Mouse (Mus musculus): ENCODE measurements around the gene Uhrf1bp1l. TPM values are rescaled to one million over a fixed set of nuclear protein-coding genes. Genes with fewer than 3 reads are reported as not detected.

The Uhrf1bp1l gene
- polyA plus RNA-seq, 1 experiment = 16.0 TPM

DNA sequence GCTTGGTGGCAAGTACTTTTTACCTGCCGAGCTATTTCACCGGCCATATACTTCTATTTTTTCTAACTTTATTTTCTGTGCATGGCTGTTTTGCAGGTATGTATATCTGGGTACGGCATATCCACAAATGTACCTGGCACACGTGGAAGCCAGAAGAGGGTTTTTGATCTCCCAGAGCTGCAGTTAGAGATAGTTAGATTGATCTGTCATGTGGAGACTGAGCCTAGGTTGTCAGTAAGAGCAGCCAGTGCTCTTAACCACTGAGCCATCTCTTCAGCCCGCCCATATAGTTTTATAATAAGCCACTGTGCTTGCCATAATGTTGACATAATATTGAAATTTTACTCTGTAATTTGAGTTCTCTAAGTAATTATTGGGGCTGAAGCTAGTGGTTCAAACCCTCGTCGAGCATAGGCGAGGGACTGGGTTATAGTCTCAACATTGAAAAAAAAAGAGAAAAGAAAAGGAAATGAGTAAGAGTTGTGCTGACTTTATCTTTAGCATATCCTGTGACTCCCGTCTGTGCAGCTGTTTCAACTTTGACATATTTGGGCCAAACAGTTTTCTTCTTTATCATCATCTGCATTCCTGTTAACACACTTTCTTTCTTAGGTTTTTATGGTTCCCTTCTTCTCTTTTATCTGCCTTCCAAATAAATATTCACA, 19.8 kb downstream of the Uhrf1bp1l start:
- peak overlapping the region; percentile 61 for H3K4me2 ChIP-seq (ENCODE audit: low read depth)

GRCm38 (mm10) chr10:89765790-89766714, 21.3 kb downstream of the Uhrf1bp1l start:
- no peak overlapping the region for H3ac ChIP-seq (ENCODE audit: control insufficient read depth, insufficient read length)
- peak overlapping the region; percentile 61 for H3K4me2 ChIP-seq (ENCODE audit: low read depth)
- no peaks in the 10 kb centered on the region for H3K36me3 ChIP-seq (ENCODE audit: control insufficient read depth, insufficient read depth)
- no peaks in the 10 kb centered on the region for H3K27me3 ChIP-seq (ENCODE audit: control insufficient read depth, insufficient read depth, insufficient read length)
- no peak overlapping the region for H3K4me3 ChIP-seq
- TF ChIP-seq REST (IDR thresholded peaks at IDR 0.05; ENCODE audit: insufficient read depth, insufficient read length) (no peak), MYOD1 (IDR thresholded peaks at IDR 0.05; ENCODE audit: control insufficient read depth in 1 of 3, insufficient read length in 2 of 3, low read depth in 2 of 3) (peak in 1 of 3 experiments; percentile 31), TCF3 (IDR thresholded peaks at IDR 0.05; ENCODE audit: insufficient read length, low read depth) (no peak)
- H3K79me2 ChIP-seq (ENCODE audit: control insufficient read depth, insufficient read depth) = peaks cover 71% of the 10 kb centered on the region

More for the DNA sequence above, 19.8 kb downstream of the Uhrf1bp1l start:
- TF ChIP-seq USF1 (IDR thresholded peaks at IDR 0.05; ENCODE audit: low read depth) = no peak
- peak in 1 of 3 experiments; percentile 57 for TF ChIP-seq MYOD1 (IDR thresholded peaks at IDR 0.05; ENCODE audit: control insufficient read depth in 1 of 3, insufficient read length in 2 of 3, low read depth in 2 of 3)
- TF ChIP-seq E2F4 (IDR thresholded peaks at IDR 0.05; ENCODE audit: insufficient read depth) = no peak
- H3K36me3 ChIP-seq (ENCODE audit: control insufficient read depth, insufficient read depth) = no peaks in the 10 kb centered on the region
- H3K27me3 ChIP-seq (ENCODE audit: control insufficient read depth, insufficient read depth, insufficient read length) = no peaks in the 10 kb centered on the region
- no peak overlapping the region for H3K4me3 ChIP-seq
- H3ac ChIP-seq (ENCODE audit: control insufficient read depth, insufficient read length) = no peak overlapping the region
- peaks cover 84% of the 10 kb centered on the region for H3K79me2 ChIP-seq (ENCODE audit: control insufficient read depth, insufficient read depth)

GRCm38 (mm10) chr10:89768352-89769020, 23.7 kb downstream of the Uhrf1bp1l start:
- H3K27me3 ChIP-seq (ENCODE audit: control insufficient read depth, insufficient read depth, insufficient read length) = no peaks in the 10 kb centered on the region
- no peak overlapping the region for H3ac ChIP-seq (ENCODE audit: control insufficient read depth, insufficient read length)
- H3K79me2 ChIP-seq (ENCODE audit: control insufficient read depth, insufficient read depth) = peaks cover 68% of the 10 kb centered on the region
- H3K4me3 ChIP-seq = no peak overlapping the region
- TF ChIP-seq POLR2A (IDR thresholded peaks at IDR 0.05; ENCODE audit: insufficient read length, low read depth) (no peak), MYOD1 (IDR thresholded peaks at IDR 0.05; ENCODE audit: control insufficient read depth in 1 of 3, insufficient read length in 2 of 3, low read depth in 2 of 3) (no peak), TCF12 (IDR thresholded peaks at IDR 0.05; ENCODE audit: insufficient read depth, poor library complexity, severe bottlenecking) (no peak)
- no peaks in the 10 kb centered on the region for H3K36me3 ChIP-seq (ENCODE audit: control insufficient read depth, insufficient read depth)
- H3K4me2 ChIP-seq (ENCODE audit: low read depth) = no peak overlapping the region

GRCm38 (mm10) chr10:89769096-89769495, 24.3 kb downstream of the Uhrf1bp1l start:
- no peak overlapping the region for H3K4me2 ChIP-seq (ENCODE audit: low read depth)
- H3K4me3 ChIP-seq = no peak overlapping the region
- no peak for TF ChIP-seq TCF3 (IDR thresholded peaks at IDR 0.05; ENCODE audit: insufficient read length, low read depth)
- TF ChIP-seq REST (IDR thresholded peaks at IDR 0.05; ENCODE audit: insufficient read depth, insufficient read length) = no peak
- TF ChIP-seq POLR2A (IDR thresholded peaks at IDR 0.05; ENCODE audit: insufficient read length, low read depth) = no peak
- TF ChIP-seq E2F4 (IDR thresholded peaks at IDR 0.05; ENCODE audit: insufficient read depth) = no peak
- no peak for TF ChIP-seq CEBPB (IDR thresholded peaks at IDR 0.05; ENCODE audit: insufficient read depth, poor library complexity, severe bottlenecking)
- no peak for TF ChIP-seq SRF (IDR thresholded peaks at IDR 0.05; ENCODE audit: control insufficient read depth, insufficient read length, low read depth)
- no peak for TF ChIP-seq MAX (IDR thresholded peaks at IDR 0.05; ENCODE audit: low read depth)
- no peak for TF ChIP-seq USF1 (IDR thresholded peaks at IDR 0.05; ENCODE audit: low read depth)
- TF ChIP-seq TCF12 (IDR thresholded peaks at IDR 0.05; ENCODE audit: insufficient read depth, poor library complexity, severe bottlenecking) = no peak
- TF ChIP-seq MYOD1 (IDR thresholded peaks at IDR 0.05; ENCODE audit: control insufficient read depth in 1 of 3, insufficient read length in 2 of 3, low read depth in 2 of 3) = no peak
- no peak for TF ChIP-seq MYOG (IDR thresholded peaks at IDR 0.05; ENCODE audit: control insufficient read depth in 1 of 3, insufficient read depth in 1 of 3, insufficient read length in 2 of 3, low read depth in 2 of 3)
- no peak for TF ChIP-seq POLR2AphosphoS2 (IDR thresholded peaks at IDR 0.05; ENCODE audit: insufficient read length, low read depth)
- H3K36me3 ChIP-seq (ENCODE audit: control insufficient read depth, insufficient read depth) = no peaks in the 10 kb centered on the region
- H3K79me2 ChIP-seq (ENCODE audit: control insufficient read depth, insufficient read depth) = peaks cover 62% of the 10 kb centered on the region
- H3K27me3 ChIP-seq (ENCODE audit: control insufficient read depth, insufficient read depth, insufficient read length) = no peaks in the 10 kb centered on the region
- no peak overlapping the region for H3ac ChIP-seq (ENCODE audit: control insufficient read depth, insufficient read length)

- Histone ChIP-seq H3K79me2 (ENCODE audit: control insufficient read depth, insufficient read depth) (peaks cover 44% of the 10 kb centered on the region), H3K4me3 (no peak overlapping the region), H3K4me2 (ENCODE audit: low read depth) (no peak overlapping the region), H3ac (ENCODE audit: control insufficient read depth, insufficient read length) (no peak overlapping the region), H3K36me3 (ENCODE audit: control insufficient read depth, insufficient read depth) (no peaks in the 10 kb centered on the region), H3K27me3 (ENCODE audit: control insufficient read depth, insufficient read depth, insufficient read length) (no peaks in the 10 kb centered on the region)
- no peak for TF ChIP-seq MYOG (IDR thresholded peaks at IDR 0.05; ENCODE audit: control insufficient read depth in 1 of 3, insufficient read depth in 1 of 3, insufficient read length in 2 of 3, low read depth in 2 of 3)
- TF ChIP-seq MYOD1 (IDR thresholded peaks at IDR 0.05; ENCODE audit: control insufficient read depth in 1 of 3, insufficient read length in 2 of 3, low read depth in 2 of 3) = no peak
- TF ChIP-seq USF1 (IDR thresholded peaks at IDR 0.05; ENCODE audit: low read depth) = no peak
- no peak for TF ChIP-seq REST (IDR thresholded peaks at IDR 0.05; ENCODE audit: insufficient read depth, insufficient read length)
- no peak for TF ChIP-seq POLR2AphosphoS2 (IDR thresholded peaks at IDR 0.05; ENCODE audit: insufficient read length, low read depth)
- no peak for TF ChIP-seq MAX (IDR thresholded peaks at IDR 0.05; ENCODE audit: low read depth)
- TF ChIP-seq SRF (IDR thresholded peaks at IDR 0.05; ENCODE audit: control insufficient read depth, insufficient read length, low read depth) = no peak
Observed at GRCm38 (mm10) chr10:89771894-89772293, 27.1 kb downstream of the Uhrf1bp1l start.
